Mouse (Mus musculus): ENCODE data around the gene Pth2. TPM values are rescaled to one million over a fixed set of nuclear protein-coding genes. Genes with fewer than 3 reads are reported as not detected.

Gene Pth2
- polyA plus RNA-seq, 2 experiments, result not detected

DNA sequence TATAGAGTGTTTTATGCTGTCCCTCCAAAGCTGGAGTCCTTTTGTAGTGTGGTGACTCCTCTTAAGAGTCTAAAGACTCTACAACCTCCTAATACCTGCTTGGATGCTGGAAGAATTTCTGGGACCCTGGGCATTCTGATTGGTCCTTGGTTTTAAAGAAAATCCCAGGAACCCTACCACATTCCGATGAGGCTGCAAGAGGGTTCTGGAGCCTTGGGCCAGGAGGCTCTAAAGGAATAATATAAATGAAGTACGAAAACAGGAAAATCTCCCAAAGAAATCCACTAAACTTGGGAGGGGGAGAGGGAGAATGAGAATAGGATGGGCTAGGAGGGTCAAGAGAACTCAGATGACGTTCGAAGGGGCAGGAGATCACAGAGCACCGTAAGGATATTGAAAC lies 27.2 kb upstream of the Pth2 start:
- Histone ChIP-seq H3K9ac (replicated peaks) (peak overlapping the region; percentile 82), H3K9me3 (ENCODE audit: control insufficient read depth, low read length) (no peaks in the 10 kb centered on the region), H3K4me2 (ENCODE audit: low read depth) (peak overlapping the region; percentile 98), H3K27ac (peak overlapping the region; percentile 70), H3K4me3 (ENCODE audit: insufficient read depth in 1 of 2, low read depth in 2 of 2, low read length in 2 of 2) (peak overlapping the region; percentile 74 to 81), H3K36me3 (replicated peaks; ENCODE audit: control insufficient read depth, insufficient read depth, low read depth) (no peaks in the 10 kb centered on the region), H3K27me3 (ENCODE audit: control insufficient read depth, insufficient read depth, low read length) (no peaks in the 10 kb centered on the region), H3K4me1 (replicated peaks; ENCODE audit: control insufficient read depth in 2 of 2, insufficient read depth in 2 of 2, low read length in 1 of 2) (peaks cover 10 to 11% of the 10 kb centered on the region in 2 experiments; a peak in 3 of 4 replicates)
- TF ChIP-seq CTCF (IDR thresholded peaks at IDR 0.05; ENCODE audit: low read depth) (no peak), EP300 (IDR thresholded peaks at IDR 0.05; ENCODE audit: low read depth) (no peak)
- DNase-seq (ENCODE audit: low read depth in 3 of 3, low spot score in 3 of 3) (no peak), ATAC-seq (ENCODE audit: insufficient read depth) (no peak)
- 2% methylated on average over 5 of the region's 5 CpGs for WGBS (ENCODE audit: insufficient replicate concordance)

DNA sequence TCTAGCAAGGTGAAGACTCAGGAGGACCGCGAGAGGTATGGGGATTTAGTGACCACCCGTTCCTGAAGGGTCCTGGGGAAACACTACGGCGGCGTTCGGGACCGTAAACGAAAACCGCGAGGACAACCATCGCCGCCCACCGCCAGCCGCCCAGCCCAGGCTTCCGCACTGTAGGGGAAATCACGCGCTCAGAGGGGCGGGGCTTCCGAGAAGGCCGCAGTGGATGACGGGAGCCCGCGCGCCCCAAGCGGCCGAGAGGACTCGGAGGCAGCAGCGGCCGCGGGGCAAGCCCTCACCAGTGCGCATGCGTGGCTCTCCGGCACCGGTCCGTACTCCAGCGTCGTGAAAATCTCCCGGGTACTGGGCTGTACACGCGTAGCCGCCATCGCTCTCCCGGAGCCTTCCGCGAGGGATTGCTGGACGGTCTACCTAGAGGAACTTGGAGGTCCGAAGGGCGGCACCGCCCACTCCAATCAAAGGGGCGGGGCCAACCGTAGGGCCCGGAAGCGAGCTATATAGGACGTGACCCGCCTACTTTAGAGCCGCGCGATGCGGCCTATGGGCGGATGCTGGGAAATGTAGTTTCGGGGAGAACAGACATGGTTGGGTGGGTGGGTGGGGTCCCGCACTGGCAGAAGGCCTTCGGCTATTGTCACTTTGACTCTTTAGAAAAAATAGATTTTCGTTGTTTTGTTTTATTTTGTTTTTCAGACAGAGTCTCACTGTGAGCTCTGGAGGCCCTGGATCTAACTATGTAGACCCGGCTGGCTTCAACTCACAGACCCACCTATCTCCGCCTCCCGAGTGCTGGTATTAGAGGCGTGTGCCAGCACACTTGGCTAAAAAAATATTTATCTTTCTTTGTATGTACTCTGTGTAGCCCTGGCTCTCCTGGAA lies 26.5 kb upstream of the Pth2 start, which contains the start of the genes Pih1d1 and Aldh16a1:
Gene Pih1d1, plus strand, starts transcription at position 208 of the 897 bp plus-strand sequence.
Gene Aldh16a1, minus strand, starts transcription at position 489 of the 897 bp plus-strand sequence.
- TF ChIP-seq EP300 (IDR thresholded peaks at IDR 0.05; ENCODE audit: low read depth) (no peak), CTCF (IDR thresholded peaks at IDR 0.05; ENCODE audit: low read depth) (peak; percentile 79)
- peak within 1 kb of the TSS; percentile 82 for H3K9ac ChIP-seq (replicated peaks)
- H3K4me1 ChIP-seq (replicated peaks; ENCODE audit: control insufficient read depth in 2 of 2, insufficient read depth in 2 of 2, low read length in 1 of 2), result peaks cover 10 to 11% of the 10 kb centered on the region in 2 experiments; a peak in 3 of 4 replicates
- H3K36me3 ChIP-seq (replicated peaks; ENCODE audit: control insufficient read depth, insufficient read depth, low read depth), result no peaks in the 10 kb centered on the region
- ATAC-seq (ENCODE audit: insufficient read depth) (peak; percentile 95), DNase-seq (ENCODE audit: low read depth in 3 of 3, low spot score in 3 of 3) (peak; percentile 88 to 92 (median 91))
- peak within 1 kb of the TSS; percentile 74 to 81 for H3K4me3 ChIP-seq (ENCODE audit: insufficient read depth in 1 of 2, low read depth in 2 of 2, low read length in 2 of 2)
- H3K9me3 ChIP-seq (ENCODE audit: control insufficient read depth, low read length), result no peaks in the 10 kb centered on the region
- H3K27me3 ChIP-seq (ENCODE audit: control insufficient read depth, insufficient read depth, low read length), result no peaks in the 10 kb centered on the region
- H3K4me2 ChIP-seq (ENCODE audit: low read depth), result peak within 1 kb of the TSS; percentile 98
- 2% methylated on average over 69 of the region's 69 CpGs for WGBS (ENCODE audit: insufficient replicate concordance)
- H3K27ac ChIP-seq, result peak within 1 kb of the TSS; percentile 78

DNA sequence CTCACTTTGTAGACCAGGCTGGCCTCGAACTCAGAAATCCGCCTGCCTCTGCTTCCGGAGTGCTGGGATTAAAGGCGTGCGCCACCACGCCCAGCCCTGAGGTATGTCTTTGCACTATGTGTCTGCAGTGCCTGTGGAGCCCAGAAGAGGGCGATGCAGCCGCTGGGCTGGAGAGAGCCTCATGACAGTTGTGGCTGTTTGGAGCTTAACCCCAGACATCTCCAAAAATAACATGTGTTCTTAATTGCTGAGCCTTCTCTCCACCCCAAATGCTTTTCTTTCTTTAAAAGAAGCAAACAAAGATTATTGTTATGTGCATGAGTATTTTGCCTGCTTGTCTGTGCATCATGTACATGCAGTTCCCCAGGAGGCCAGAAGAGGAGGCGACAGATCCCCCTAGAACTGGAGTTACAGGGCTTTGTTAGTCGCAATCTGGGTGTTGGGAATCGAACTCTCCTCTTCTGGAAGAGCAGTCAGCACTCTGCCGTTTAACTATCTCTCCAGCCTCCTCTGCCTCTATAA lies 25.7 kb upstream of the Pth2 start:
- TF ChIP-seq CTCF (IDR thresholded peaks at IDR 0.05; ENCODE audit: low read depth), result peak; percentile 75
- TF ChIP-seq EP300 (IDR thresholded peaks at IDR 0.05; ENCODE audit: low read depth), result no peak
- Histone ChIP-seq H3K27ac (peak overlapping the region; percentile 10; the same call in 1 of the 2 replicates), H3K27me3 (ENCODE audit: control insufficient read depth, insufficient read depth, low read length) (no peaks in the 10 kb centered on the region), H3K9me3 (ENCODE audit: control insufficient read depth, low read length) (no peaks in the 10 kb centered on the region), H3K9ac (replicated peaks) (no peak overlapping the region), H3K4me1 (replicated peaks; ENCODE audit: control insufficient read depth in 2 of 2, insufficient read depth in 2 of 2, low read length in 1 of 2) (peaks cover 10 to 11% of the 10 kb centered on the region in 2 experiments; a peak in 3 of 4 replicates), H3K4me3 (ENCODE audit: insufficient read depth in 1 of 2, low read depth in 2 of 2, low read length in 2 of 2) (peak overlapping the region; percentile 28 to 74; a peak in 2 of 4 replicates), H3K4me2 (ENCODE audit: low read depth) (peak overlapping the region; percentile 98), H3K36me3 (replicated peaks; ENCODE audit: control insufficient read depth, insufficient read depth, low read depth) (no peaks in the 10 kb centered on the region)
- DNase-seq (ENCODE audit: low read depth in 3 of 3, low spot score in 3 of 3) (peak in 1 of 3 experiments; percentile 49), ATAC-seq (ENCODE audit: insufficient read depth) (peak; percentile 13; the same call in 1 of the 2 replicates)
- 58% methylated on average over 12 of the region's 12 CpGs for WGBS (ENCODE audit: insufficient replicate concordance)

DNA sequence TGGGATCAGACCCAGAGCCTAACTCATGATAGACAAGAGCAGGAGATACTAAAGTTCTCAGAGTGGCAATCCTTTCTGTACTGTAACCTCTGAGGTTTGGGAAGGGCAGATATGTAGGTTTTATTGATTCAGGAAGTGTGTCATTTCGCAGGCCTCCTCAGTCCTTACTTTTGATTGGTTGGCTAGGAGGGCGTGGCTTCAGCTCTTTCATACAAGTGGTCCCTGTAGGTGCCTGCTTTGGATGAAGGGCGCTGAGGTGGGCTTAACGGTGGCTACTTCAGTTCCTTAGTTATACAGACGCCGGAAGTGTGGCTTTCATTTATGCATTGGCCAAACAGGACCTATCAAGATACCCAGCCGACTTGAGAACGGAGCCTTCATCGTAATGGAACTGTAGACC lies 25.2 kb upstream of the Pth2 start:
- Histone ChIP-seq H3K27me3 (ENCODE audit: control insufficient read depth, insufficient read depth, low read length) (no peaks in the 10 kb centered on the region), H3K4me2 (ENCODE audit: low read depth) (no peak overlapping the region), H3K4me1 (replicated peaks; ENCODE audit: control insufficient read depth in 2 of 2, insufficient read depth in 2 of 2, low read length in 1 of 2) (peaks cover 8 to 10% of the 10 kb centered on the region in 2 experiments; a peak in 3 of 4 replicates), H3K9ac (replicated peaks) (no peak overlapping the region), H3K4me3 (ENCODE audit: insufficient read depth in 1 of 2, low read depth in 2 of 2, low read length in 2 of 2) (no peak overlapping the region), H3K27ac (no peak overlapping the region), H3K36me3 (replicated peaks; ENCODE audit: control insufficient read depth, insufficient read depth, low read depth) (no peaks in the 10 kb centered on the region), H3K9me3 (ENCODE audit: control insufficient read depth, low read length) (no peaks in the 10 kb centered on the region)
- 76% methylated on average over 9 of the region's 9 CpGs for WGBS (ENCODE audit: insufficient replicate concordance)
- ATAC-seq (ENCODE audit: insufficient read depth), result no peak
- TF ChIP-seq CTCF (IDR thresholded peaks at IDR 0.05; ENCODE audit: low read depth) (no peak), EP300 (IDR thresholded peaks at IDR 0.05; ENCODE audit: low read depth) (no peak)
- DNase-seq (ENCODE audit: low read depth in 3 of 3, low spot score in 3 of 3), result no peak

DNA sequence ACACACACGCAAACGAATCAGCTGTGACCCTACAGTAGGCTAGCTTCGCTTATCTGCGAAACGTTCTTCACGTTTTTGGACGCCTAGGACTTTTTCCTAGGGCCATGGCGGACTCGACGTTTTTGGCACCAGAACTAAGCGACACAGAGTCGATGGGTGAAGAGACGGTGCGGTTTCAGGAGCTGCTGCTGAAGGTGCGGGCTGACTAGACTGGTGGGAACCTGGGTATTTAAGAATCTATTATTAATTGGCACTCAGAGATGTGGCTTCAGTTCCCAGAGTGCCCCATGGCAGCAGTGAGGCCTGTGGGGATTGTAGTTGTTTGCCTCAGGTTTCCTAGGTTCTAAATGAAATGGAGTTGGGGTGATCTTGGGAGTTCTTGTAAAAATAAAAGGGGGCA lies 24.6 kb upstream of the Pth2 start:
- H3K9me3 ChIP-seq (ENCODE audit: control insufficient read depth, low read length), result no peaks in the 10 kb centered on the region
- H3K4me2 ChIP-seq (ENCODE audit: low read depth), result no peak overlapping the region
- DNase-seq (ENCODE audit: low read depth in 3 of 3, low spot score in 3 of 3), result no peak
- no peaks in the 10 kb centered on the region for H3K27me3 ChIP-seq (ENCODE audit: control insufficient read depth, insufficient read depth, low read length)
- no peak for ATAC-seq (ENCODE audit: insufficient read depth)
- TF ChIP-seq EP300 (IDR thresholded peaks at IDR 0.05; ENCODE audit: low read depth) (no peak), CTCF (IDR thresholded peaks at IDR 0.05; ENCODE audit: low read depth) (no peak)
- no peak overlapping the region for H3K4me3 ChIP-seq (ENCODE audit: insufficient read depth in 1 of 2, low read depth in 2 of 2, low read length in 2 of 2)
- H3K4me1 ChIP-seq (replicated peaks; ENCODE audit: control insufficient read depth in 2 of 2, insufficient read depth in 2 of 2, low read length in 1 of 2), result peaks cover 3 to 10% of the 10 kb centered on the region in 2 experiments; a peak in 3 of 4 replicates
- no peak overlapping the region for H3K9ac ChIP-seq (replicated peaks)
- H3K27ac ChIP-seq, result no peak overlapping the region
- no peaks in the 10 kb centered on the region for H3K36me3 ChIP-seq (replicated peaks; ENCODE audit: control insufficient read depth, insufficient read depth, low read depth)
- 88% methylated on average over 15 of the region's 15 CpGs for WGBS (ENCODE audit: insufficient replicate concordance)
